Mouse (Mus musculus): ENCODE data around the gene Rad51b.

The Rad51b gene

GRCm38 (mm10) chr12:79856116-79856909 lies 559.2 kb downstream of the Rad51b start:
- no peak for DNase-seq (ENCODE audit: extremely low read depth, low read depth)

- DNase-seq (ENCODE audit: extremely low read depth, low read depth) = no peak
Observed at GRCm38 (mm10) chr12:79857704-79858103, 560.6 kb downstream of the Rad51b start.

- no peak for DNase-seq (ENCODE audit: extremely low read depth, low read depth)
Observed at GRCm38 (mm10) chr12:79858336-79858735, 561.3 kb downstream of the Rad51b start.

GRCm38 (mm10) chr12:79859354-79860247 lies 562.5 kb downstream of the Rad51b start:
- no peak for DNase-seq (ENCODE audit: extremely low read depth, low read depth)

GRCm38 (mm10) chr12:79860248-79860555 lies 563.1 kb downstream of the Rad51b start:
- no peak for DNase-seq (ENCODE audit: extremely low read depth, low read depth)

All from MEL-GATA-1-ER (cell line).